Mouse (Mus musculus): ENCODE measurements at regions not wholly inside any gene's neighbourhood (a gene's known extent, or its start where the extent isn't known, plus 50 kb on each side); places are given as distances from the start of the nearest gene placed in this dataset.
A peak's percentile ranks its signal among the peaks of the same experiment; 100 is the strongest.

GRCm38 (mm10) chr5:52309317-52310060 is 54.1 kb upstream of the Sod3 start:
- peak; percentile 63 for DNase-seq
- intact Hi-C loops (cut with DNase I): no loop called here

GRCm38 (mm10) chr5:52296303-52296702 is 67.3 kb upstream of the Sod3 start:
- DNase-seq: no peak
- intact Hi-C loops (cut with DNase I): no loop called here

DNA sequence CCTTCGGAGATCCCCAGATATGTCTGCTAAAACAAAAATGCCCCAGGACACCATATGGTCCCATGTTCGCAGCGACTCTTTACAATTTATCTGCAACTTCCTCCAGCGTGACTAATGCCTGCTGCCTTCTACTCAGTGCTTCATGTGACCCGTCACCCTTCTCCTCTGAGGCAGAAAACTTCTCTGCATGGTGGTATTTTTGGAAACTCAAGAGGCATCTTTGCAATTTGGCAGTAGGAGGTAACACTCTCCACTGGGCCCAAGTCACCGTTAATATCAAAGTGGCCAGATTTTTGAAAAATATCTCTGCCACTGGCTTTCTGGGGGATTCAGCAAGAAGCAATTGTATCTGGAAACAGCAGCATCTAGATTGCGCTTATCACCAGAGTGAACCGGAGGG is 69.1 kb upstream of the Sod3 start:
- DNase-seq: no peak
- intact Hi-C loops (cut with DNase I): no loop called here

- DNase-seq: no peak
- intact Hi-C loops (cut with DNase I): no loop called here
Observed at GRCm38 (mm10) chr5:52288319-52288718, 75.3 kb upstream of the Sod3 start.

DNA sequence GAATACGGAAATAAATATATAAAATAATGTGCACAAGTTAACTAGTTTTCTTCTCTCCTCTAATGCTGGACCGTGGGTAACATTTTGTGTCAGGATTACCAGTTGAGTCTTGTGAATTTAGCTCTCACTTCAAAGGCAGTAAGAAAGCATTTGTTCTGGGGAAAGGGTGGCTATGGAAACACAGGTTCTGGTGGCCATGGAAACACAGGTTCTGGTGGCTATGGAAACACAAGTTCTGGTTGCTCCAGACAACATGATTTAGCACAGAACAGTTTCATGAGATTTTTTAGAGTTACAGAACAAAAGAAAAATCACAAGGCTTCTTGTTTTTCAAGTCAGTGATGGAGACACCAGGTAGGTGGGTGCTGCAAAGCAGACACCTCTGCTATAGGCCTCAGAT is 82.7 kb upstream of the Sod3 start:
- intact Hi-C loops (cut with DNase I): no loop called here
- no peak for DNase-seq

DNA sequence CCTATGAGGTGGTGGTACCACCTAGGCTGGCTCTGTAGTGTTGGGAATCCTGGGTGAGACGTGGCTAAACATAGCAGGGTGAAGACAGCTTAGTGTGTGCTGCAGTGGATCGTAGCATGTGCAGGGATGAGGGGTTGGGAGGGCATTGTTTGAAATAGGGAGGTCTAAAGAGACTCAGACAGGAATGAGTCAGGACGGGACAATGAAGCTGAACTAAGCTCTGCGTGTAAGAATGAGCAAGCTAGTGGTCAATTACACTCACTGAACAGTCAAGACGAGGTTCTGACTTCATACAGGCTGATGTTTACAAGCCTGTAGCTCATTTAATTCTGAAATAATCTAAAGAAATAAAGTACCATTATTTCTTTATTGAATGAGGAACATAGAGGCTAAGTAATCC is 85.5 kb upstream of the Sod3 start:
- DNase-seq: no peak
- intact Hi-C loops (cut with DNase I): no loop called here

- intact Hi-C loops (cut with DNase I): no loop called here
- DNase-seq: no peak
Observed at GRCm38 (mm10) chr5:52263214-52263613, 72.9 kb upstream of the Dhx15 start.

DNA sequence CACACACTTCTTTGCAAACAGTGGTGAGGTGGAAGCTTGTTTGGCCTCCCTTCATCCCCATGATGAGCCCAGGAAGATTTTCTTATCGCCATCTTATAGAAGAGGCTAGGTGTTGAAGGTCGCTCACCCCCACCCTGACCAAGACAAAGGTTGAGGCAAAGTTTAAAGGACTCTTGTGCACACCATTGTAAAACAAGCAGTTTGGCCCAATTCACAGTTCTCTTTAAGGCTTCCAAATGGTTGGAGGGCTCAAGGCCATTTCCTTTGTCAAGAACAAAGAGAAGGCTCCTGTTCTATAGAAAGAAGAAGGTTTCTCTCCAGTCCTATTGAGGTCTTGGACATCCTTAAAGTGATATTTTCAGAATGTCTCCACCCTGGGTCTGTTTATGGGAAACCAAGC is 67.8 kb upstream of the Dhx15 start:
- intact Hi-C loops (cut with DNase I): no loop called here
- no peak for DNase-seq

- no peak for DNase-seq
- intact Hi-C loops (cut with DNase I): no loop called here
Observed at GRCm38 (mm10) chr5:52254602-52255071, 64.3 kb upstream of the Dhx15 start.

- no peak for DNase-seq
- intact Hi-C loops (cut with DNase I): no loop called here
Observed at GRCm38 (mm10) chr5:52249804-52250203, 59.5 kb upstream of the Dhx15 start.

GRCm38 (mm10) chr5:52243931-52244330 is 53.6 kb upstream of the Dhx15 start:
- DNase-seq: no peak
- intact Hi-C loops (cut with DNase I): no loop called here

GRCm38 (mm10) chr5:52242414-52242813 is 52.1 kb upstream of the Dhx15 start:
- DNase-seq: no peak

GRCm38 (mm10) chr5:52240540-52240939 is 50.2 kb upstream of the Dhx15 start:
- intact Hi-C loops (cut with DNase I): no loop called here

More at GRCm38 (mm10) chr5:52242414-52242813, 52.1 kb upstream of the Dhx15 start:
- intact Hi-C loops (cut with DNase I): no loop called here

More at GRCm38 (mm10) chr5:52240540-52240939, 50.2 kb upstream of the Dhx15 start:
- peak; percentile 4 for DNase-seq
